Mouse (Mus musculus): ENCODE data around the gene Tut4. TPM values are rescaled to one million over a fixed set of nuclear protein-coding genes. Genes with fewer than 3 reads are reported as not detected.

Tut4 gene
- 40.3 and 41.5 TPM in 2 replicates for polyA plus RNA-seq (2015; fragmentation: Nextera tagmentation; extraction: Ambion mirVana)

GRCm38 (mm10) chr4:108459231-108460155 is at the start of gene Tut4:
Gene Tut4, plus strand, starts transcription at chr4:108459426.
- Histone ChIP-seq H3K27me3 (replicated peaks; ENCODE audit: control insufficient read depth, insufficient read depth, low read length) (no peaks in the 10 kb centered on the region), H3K9ac (ENCODE audit: low read depth, low read length) (peak within 1 kb of the TSS; percentile 97), H3K36me3 (ENCODE audit: control insufficient read depth, insufficient read depth, low read length) (no peaks in the 10 kb centered on the region), H3K4me3 (ENCODE audit: low read length) (peak within 1 kb of the TSS; percentile 99), H3K4me2 (ENCODE audit: low read length) (peak within 1 kb of the TSS; percentile 52), H3K27ac (ENCODE audit: low read depth, low read length) (peak within 1 kb of the TSS; percentile 99), H3K4me1 (ENCODE audit: control insufficient read depth, insufficient read depth, low read depth, low read length) (peaks cover 12% of the 10 kb centered on the region), H3K9me3 (ENCODE audit: control insufficient read depth, low read length) (no peaks in the 10 kb centered on the region)
- peak; percentile 93 for ATAC-seq
- under 1% methylated on average over 57 of the region's 97 CpGs for WGBS

- ATAC-seq: no peak
- H3K27me3 ChIP-seq (replicated peaks; ENCODE audit: control insufficient read depth, insufficient read depth, low read length): no peaks in the 10 kb centered on the region
- WGBS: 84% methylated on average over 2 of the region's 2 CpGs
These were observed 34.6 kb upstream of the Tut4 start for GRCm38 (mm10) chr4:108424587-108424986.

GRCm38 (mm10) chr4:108427719-108428340 is 31.4 kb upstream of the Tut4 start:
- Histone ChIP-seq H3K9me3 (ENCODE audit: control insufficient read depth, low read length) (no peaks in the 10 kb centered on the region), H3K4me1 (ENCODE audit: control insufficient read depth, insufficient read depth, low read depth, low read length) (peaks cover 9% of the 10 kb centered on the region; the same call in 1 of the 2 replicates), H3K4me2 (ENCODE audit: low read length) (no peak overlapping the region), H3K4me3 (ENCODE audit: low read length) (no peak overlapping the region), H3K9ac (ENCODE audit: low read depth, low read length) (no peak overlapping the region), H3K27ac (ENCODE audit: low read depth, low read length) (no peak overlapping the region), H3K36me3 (ENCODE audit: control insufficient read depth, insufficient read depth, low read length) (no peaks in the 10 kb centered on the region), H3K27me3 (replicated peaks; ENCODE audit: control insufficient read depth, insufficient read depth, low read length) (no peaks in the 10 kb centered on the region)
- WGBS: 85% methylated on average over 11 of the region's 11 CpGs
- ATAC-seq: no peak

More at GRCm38 (mm10) chr4:108424587-108424986, 34.6 kb upstream of the Tut4 start:
- Histone ChIP-seq H3K9ac (ENCODE audit: low read depth, low read length) (no peak overlapping the region), H3K4me2 (ENCODE audit: low read length) (no peak overlapping the region), H3K36me3 (ENCODE audit: control insufficient read depth, insufficient read depth, low read length) (no peaks in the 10 kb centered on the region), H3K4me1 (ENCODE audit: control insufficient read depth, insufficient read depth, low read depth, low read length) (no peaks in the 10 kb centered on the region), H3K9me3 (ENCODE audit: control insufficient read depth, low read length) (no peaks in the 10 kb centered on the region), H3K4me3 (ENCODE audit: low read length) (no peak overlapping the region), H3K27ac (ENCODE audit: low read depth, low read length) (no peak overlapping the region)

GRCm38 (mm10) chr4:108428341-108428721 is 30.9 kb upstream of the Tut4 start:
- Histone ChIP-seq H3K4me3 (ENCODE audit: low read length) (no peak overlapping the region), H3K4me1 (ENCODE audit: control insufficient read depth, insufficient read depth, low read depth, low read length) (peaks cover 9% of the 10 kb centered on the region; the same call in 1 of the 2 replicates), H3K36me3 (ENCODE audit: control insufficient read depth, insufficient read depth, low read length) (no peaks in the 10 kb centered on the region), H3K9ac (ENCODE audit: low read depth, low read length) (no peak overlapping the region), H3K4me2 (ENCODE audit: low read length) (no peak overlapping the region), H3K9me3 (ENCODE audit: control insufficient read depth, low read length) (no peaks in the 10 kb centered on the region), H3K27ac (ENCODE audit: low read depth, low read length) (no peak overlapping the region), H3K27me3 (replicated peaks; ENCODE audit: control insufficient read depth, insufficient read depth, low read length) (no peaks in the 10 kb centered on the region)
- ATAC-seq: no peak
- 90% methylated on average over 6 of the region's 6 CpGs for WGBS

DNA sequence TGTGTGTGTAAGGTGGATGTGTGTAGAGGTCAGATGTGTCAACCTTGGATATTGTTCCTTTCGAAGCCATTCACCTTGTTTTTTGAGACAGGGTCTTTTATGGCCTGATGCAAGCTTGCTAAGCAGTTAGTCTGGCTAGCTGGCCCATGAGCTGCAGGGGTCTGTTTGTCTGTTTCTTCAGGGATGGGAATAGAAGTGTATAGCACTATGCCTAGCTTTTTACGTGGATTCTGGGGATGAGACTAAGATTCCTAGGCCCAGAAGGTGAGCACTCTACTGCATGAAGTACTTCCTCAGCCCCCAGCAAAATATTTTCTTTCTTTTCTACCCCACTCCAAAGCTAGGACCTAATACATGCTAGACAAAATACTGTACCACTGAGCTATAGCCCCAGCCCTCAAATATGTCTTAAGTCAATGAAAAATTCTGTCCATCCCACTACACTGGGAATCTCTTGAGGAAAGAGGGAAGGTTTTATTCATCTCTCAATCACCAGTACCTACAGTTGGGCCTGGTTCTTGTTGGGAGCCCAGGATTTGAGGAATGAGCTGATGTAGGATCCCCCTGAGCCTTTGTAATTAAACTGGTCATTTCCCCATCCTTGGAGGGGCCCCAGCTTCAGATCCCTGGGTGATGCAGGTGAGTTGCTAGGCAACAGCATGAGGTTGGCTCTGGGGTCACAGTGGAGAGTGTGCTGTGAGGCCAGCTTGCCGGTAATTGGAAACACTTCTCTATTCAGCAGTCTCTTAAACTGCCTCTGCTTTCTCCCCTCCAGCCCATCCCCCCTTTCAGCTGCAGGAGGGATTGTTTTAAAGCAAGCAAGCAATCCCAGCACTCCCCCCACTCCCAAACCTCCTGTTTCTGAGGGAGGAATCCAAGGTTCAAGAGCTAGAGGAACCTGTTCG is 28.3 kb upstream of the Tut4 start:
- Histone ChIP-seq H3K36me3 (ENCODE audit: control insufficient read depth, insufficient read depth, low read length) (no peaks in the 10 kb centered on the region), H3K4me2 (ENCODE audit: low read length) (no peak overlapping the region), H3K27me3 (replicated peaks; ENCODE audit: control insufficient read depth, insufficient read depth, low read length) (no peaks in the 10 kb centered on the region), H3K27ac (ENCODE audit: low read depth, low read length) (peak overlapping the region; percentile 29; the same call in 1 of the 2 replicates), H3K4me3 (ENCODE audit: low read length) (no peak overlapping the region), H3K9me3 (ENCODE audit: control insufficient read depth, low read length) (no peaks in the 10 kb centered on the region), H3K4me1 (ENCODE audit: control insufficient read depth, insufficient read depth, low read depth, low read length) (peaks cover 9% of the 10 kb centered on the region; the same call in 1 of the 2 replicates), H3K9ac (ENCODE audit: low read depth, low read length) (no peak overlapping the region)
- 28% methylated on average over 4 of the region's 4 CpGs for WGBS
- peak; percentile 87 for ATAC-seq

DNA sequence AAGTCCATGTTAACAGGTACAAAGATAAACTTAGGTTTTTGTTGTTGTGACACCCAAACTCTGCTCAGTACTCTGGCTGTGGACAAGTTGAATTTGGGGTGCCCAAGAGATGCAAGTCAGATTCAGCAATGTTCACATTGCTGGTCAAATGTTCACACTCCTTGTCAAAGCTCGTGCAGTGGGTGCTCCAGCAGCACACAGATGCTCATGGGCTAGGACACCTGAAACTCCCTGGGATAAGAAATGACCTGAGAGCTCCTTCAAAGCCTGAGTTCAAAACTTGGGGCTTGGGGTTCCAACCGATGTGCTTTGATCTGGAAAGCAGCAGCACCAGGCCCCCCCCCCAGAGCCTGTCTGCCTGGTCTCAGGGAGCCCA is 27.7 kb upstream of the Tut4 start:
- 30% methylated on average over 2 of the region's 2 CpGs for WGBS
- Histone ChIP-seq H3K9ac (ENCODE audit: low read depth, low read length) (no peak overlapping the region), H3K4me2 (ENCODE audit: low read length) (no peak overlapping the region), H3K4me1 (ENCODE audit: control insufficient read depth, insufficient read depth, low read depth, low read length) (peaks cover 9% of the 10 kb centered on the region; the same call in 1 of the 2 replicates), H3K9me3 (ENCODE audit: control insufficient read depth, low read length) (no peaks in the 10 kb centered on the region), H3K27ac (ENCODE audit: low read depth, low read length) (peak overlapping the region; percentile 29; the same call in 1 of the 2 replicates), H3K4me3 (ENCODE audit: low read length) (no peak overlapping the region), H3K27me3 (replicated peaks; ENCODE audit: control insufficient read depth, insufficient read depth, low read length) (no peaks in the 10 kb centered on the region), H3K36me3 (ENCODE audit: control insufficient read depth, insufficient read depth, low read length) (no peaks in the 10 kb centered on the region)
- no peak for ATAC-seq

- Histone ChIP-seq H3K4me1 (ENCODE audit: control insufficient read depth, insufficient read depth, low read depth, low read length) (peaks cover 9% of the 10 kb centered on the region; the same call in 1 of the 2 replicates), H3K9ac (ENCODE audit: low read depth, low read length) (no peak overlapping the region), H3K4me2 (ENCODE audit: low read length) (no peak overlapping the region), H3K9me3 (ENCODE audit: control insufficient read depth, low read length) (no peaks in the 10 kb centered on the region), H3K27me3 (replicated peaks; ENCODE audit: control insufficient read depth, insufficient read depth, low read length) (no peaks in the 10 kb centered on the region), H3K4me3 (ENCODE audit: low read length) (no peak overlapping the region), H3K27ac (ENCODE audit: low read depth, low read length) (no peak overlapping the region), H3K36me3 (ENCODE audit: control insufficient read depth, insufficient read depth, low read length) (no peaks in the 10 kb centered on the region)
- WGBS: 31% methylated on average over 6 of the region's 6 CpGs
- no peak for ATAC-seq
These were observed 25.9 kb upstream of the Tut4 start for GRCm38 (mm10) chr4:108433341-108433740.

DNA sequence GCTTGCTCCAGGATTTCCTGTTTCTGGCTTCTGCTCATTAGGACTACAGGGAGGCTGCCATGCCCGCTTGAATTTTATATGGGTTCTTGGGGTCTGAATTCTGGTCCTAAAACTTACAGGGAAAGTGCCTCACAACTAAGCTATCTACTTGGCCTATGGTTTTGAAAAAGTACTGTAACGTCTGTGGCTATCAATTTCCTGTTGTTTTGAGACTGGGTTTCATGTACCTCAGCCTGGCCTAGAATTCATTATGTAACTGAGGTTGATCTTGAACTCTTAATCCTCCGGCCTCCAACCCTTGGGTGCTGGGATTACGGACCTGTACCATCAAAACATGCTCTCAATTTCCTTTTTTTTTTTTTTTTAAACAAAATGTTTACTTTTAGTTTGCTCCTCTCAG is 25.0 kb upstream of the Tut4 start:
- H3K4me2 ChIP-seq (ENCODE audit: low read length): no peak overlapping the region
- H3K27ac ChIP-seq (ENCODE audit: low read depth, low read length): no peak overlapping the region
- H3K9ac ChIP-seq (ENCODE audit: low read depth, low read length): no peak overlapping the region
- no peak overlapping the region for H3K4me3 ChIP-seq (ENCODE audit: low read length)
- ATAC-seq: no peak
- H3K4me1 ChIP-seq (ENCODE audit: control insufficient read depth, insufficient read depth, low read depth, low read length): peaks cover 9% of the 10 kb centered on the region; the same call in 1 of the 2 replicates
- H3K27me3 ChIP-seq (replicated peaks; ENCODE audit: control insufficient read depth, insufficient read depth, low read length): no peaks in the 10 kb centered on the region
- H3K9me3 ChIP-seq (ENCODE audit: control insufficient read depth, low read length): no peaks in the 10 kb centered on the region
- H3K36me3 ChIP-seq (ENCODE audit: control insufficient read depth, insufficient read depth, low read length): no peaks in the 10 kb centered on the region
- WGBS: 82% methylated on average over 4 of the region's 4 CpGs
